Mouse (Mus musculus) v-Abl transformed pro-B cells (cell line): ENCODE measurements around the gene Gm49450.
"Not testable (repeated sequence)": the region's sequence is repeated elsewhere in the genome, so short reads cannot be mapped to it uniquely, and the experiment has no call there.

Source experiments
- in situ Hi-C, 2 experiments: fragments of 400-800 bp; cut with MboI; formaldehyde crosslinking; loops; one replicate each; pipeline ENCODE4 v1.15.1; 2025; ENCODE audit not compliant: unreplicated experiment in 2 of 2

Gm49450 gene

GRCm38 (mm10) chr15:98987077-98987630, 33.8 kb upstream of the Gm49450 start:
- in situ Hi-C loops, result no loop called here

GRCm38 (mm10) chr15:98985982-98986715, 32.8 kb upstream of the Gm49450 start:
- in situ Hi-C loops, result no loop called here

GRCm38 (mm10) chr15:98985240-98985981, 32.1 kb upstream of the Gm49450 start:
- in situ Hi-C loops, result no loop called here

- in situ Hi-C loops, result loop anchor here in 1 of 2 experiments (5.0 kb wide), 1 partner anchor 37 kb away; no protein-coding TSS in a partner anchor
Observed at GRCm38 (mm10) chr15:98984681-98985080, 31.3 kb upstream of the Gm49450 start.

- in situ Hi-C loops, result loop anchor here in 1 of 2 experiments (5.0 kb wide), 1 partner anchor 36 kb away; no protein-coding TSS in a partner anchor
Observed at GRCm38 (mm10) chr15:98983431-98984081, 30.2 kb upstream of the Gm49450 start.

- in situ Hi-C loops, result loop anchor here in 1 of 2 experiments (5.0 kb wide), 1 partner anchor 35 kb away; no protein-coding TSS in a partner anchor
Observed at GRCm38 (mm10) chr15:98982100-98982499, 28.7 kb upstream of the Gm49450 start.

- in situ Hi-C loops, result loop anchor here in 1 of 2 experiments (5.0 kb wide), 1 partner anchor 33 kb away; no protein-coding TSS in a partner anchor
Observed at GRCm38 (mm10) chr15:98980012-98980614, 26.8 kb upstream of the Gm49450 start.

GRCm38 (mm10) chr15:98978409-98979172, 25.2 kb upstream of the Gm49450 start:
- in situ Hi-C loops, result no loop called here

GRCm38 (mm10) chr15:98977759-98978408, 24.5 kb upstream of the Gm49450 start:
- in situ Hi-C loops, result no loop called here

GRCm38 (mm10) chr15:98976763-98977758, 23.7 kb upstream of the Gm49450 start:
- in situ Hi-C loops, result no loop called here

- in situ Hi-C loops, result no loop called here
Observed at GRCm38 (mm10) chr15:98973015-98973614, 19.8 kb upstream of the Gm49450 start.

GRCm38 (mm10) chr15:98971576-98972320, 18.4 kb upstream of the Gm49450 start:
- in situ Hi-C loops, result not testable (repeated sequence)

- in situ Hi-C loops, result no loop called here
Observed at GRCm38 (mm10) chr15:98971111-98971510, 17.8 kb upstream of the Gm49450 start.

GRCm38 (mm10) chr15:98969372-98970101, 16.2 kb upstream of the Gm49450 start:
- in situ Hi-C loops, result no loop called here

- in situ Hi-C loops, result no loop called here
Observed at GRCm38 (mm10) chr15:98968701-98969371, 15.5 kb upstream of the Gm49450 start.

- in situ Hi-C loops, result no loop called here
Observed at GRCm38 (mm10) chr15:98959531-98959930, 6.2 kb upstream of the Gm49450 start.
